In genomic region chr11:46431129-46431528, GRCm38 (mm10) we compare ENCODE assay signal across 1 mouse cellular context.
A peak's percentile ranks its signal among the peaks of the same experiment; 100 is the strongest.
TF ChIP-seq lines count a peak whose summit lies in the region.

No protein-coding gene starts in this region.

TF ChIP-seq in CH12.LX, 34 proteins besides CTCF, POLR2A, EP300 and RAD21:
- no peak for TF ChIP-seq GABPA (IDR thresholded peaks at IDR 0.05; ENCODE audit: insufficient replicate concordance, low read depth, low read length)
- 0 out of 2 replicates have a peak, but pooled peaks have one; percentile 32 for TF ChIP-seq E2F4 (IDR thresholded peaks at IDR 0.05; ENCODE audit: insufficient replicate concordance, low read depth, low read length)
- 0 out of 2 replicates have a peak, but pooled peaks have one; percentile 25 for TF ChIP-seq RCOR1 (conservative IDR thresholded peaks at IDR 0.05; ENCODE audit: low read depth, low read length)
- peak; percentile 32; the same call in 1 of the 2 replicates for TF ChIP-seq ELF1 (IDR thresholded peaks at IDR 0.05; ENCODE audit: low read depth, low read length)
- no peak for TF ChIP-seq ZKSCAN1 (IDR thresholded peaks at IDR 0.05; ENCODE audit: borderline replicate concordance, low read depth, low read length)
- no peak for TF ChIP-seq KAT2A (IDR thresholded peaks at IDR 0.05; ENCODE audit: insufficient replicate concordance, low read length)
- no peak for TF ChIP-seq MXI1 (IDR thresholded peaks at IDR 0.05; ENCODE audit: low read depth, low read length)
- 0 out of 2 replicates have a peak, but pooled peaks have one; percentile 40 for TF ChIP-seq MAZ (IDR thresholded peaks at IDR 0.05; ENCODE audit: low read depth, low read length)
- no peak for TF ChIP-seq CHD1 (IDR thresholded peaks at IDR 0.05; ENCODE audit: low read depth, low read length)
- TF ChIP-seq USF1 (IDR thresholded peaks at IDR 0.05; ENCODE audit: low read depth, low read length), result no peak
- peak; percentile 21; the same call in 1 of the 2 replicates for TF ChIP-seq HCFC1 (IDR thresholded peaks at IDR 0.05; ENCODE audit: low read depth, low read length)
- no peak for TF ChIP-seq JUND (conservative IDR thresholded peaks at IDR 0.05; ENCODE audit: low read depth, low read length)
- TF ChIP-seq TCF12 (IDR thresholded peaks at IDR 0.05; ENCODE audit: low read depth, low read length), result peak; percentile 69
- no peak for TF ChIP-seq TBP (conservative IDR thresholded peaks at IDR 0.05; ENCODE audit: low read depth, low read length)
- no peak for TF ChIP-seq MAFK (IDR thresholded peaks at IDR 0.05; ENCODE audit: insufficient replicate concordance, low read length)
- TF ChIP-seq POLR2AphosphoS2 (IDR thresholded peaks at IDR 0.05; ENCODE audit: low read depth, low read length), result no peak
- no peak for TF ChIP-seq UBTF (IDR thresholded peaks at IDR 0.05; ENCODE audit: low read depth, low read length)
- TF ChIP-seq ZC3H11A (IDR thresholded peaks at IDR 0.05; ENCODE audit: low read depth, low read length), result peak; percentile 93
- TF ChIP-seq IRF4 (IDR thresholded peaks at IDR 0.05; ENCODE audit: low read depth, low read length), result peak; percentile 79; the same call in 1 of the 2 replicates
- no peak for TF ChIP-seq ZMIZ1 (IDR thresholded peaks at IDR 0.05; ENCODE audit: low read depth, low read length)
- TF ChIP-seq SIN3A (IDR thresholded peaks at IDR 0.05; ENCODE audit: low read length), result no peak
- TF ChIP-seq NRF1 (IDR thresholded peaks at IDR 0.05; ENCODE audit: low read depth, low read length), result no peak
- TF ChIP-seq ETS1 (conservative IDR thresholded peaks at IDR 0.05; ENCODE audit: low read depth, low read length), result peak; percentile 43; the same call in 1 of the 2 replicates
- TF ChIP-seq PAX5 (IDR thresholded peaks at IDR 0.05; ENCODE audit: low read length), result no peak
- TF ChIP-seq MAX (IDR thresholded peaks at IDR 0.05; ENCODE audit: low read length), result peak; percentile 73; the same call in 1 of the 2 replicates
- TF ChIP-seq BHLHE40 (IDR thresholded peaks at IDR 0.05; ENCODE audit: low read depth, low read length), result 0 out of 2 replicates have a peak, but pooled peaks have one; percentile 34
- no peak for TF ChIP-seq USF2 (conservative IDR thresholded peaks at IDR 0.05; ENCODE audit: low read depth, low read length)
- no peak for TF ChIP-seq MEF2A (IDR thresholded peaks at IDR 0.05; ENCODE audit: borderline replicate concordance, low read depth, low read length)
- TF ChIP-seq NELFE (IDR thresholded peaks at IDR 0.05; ENCODE audit: low read depth, low read length), result peak; percentile 29; the same call in 1 of the 2 replicates
- TF ChIP-seq MYC (IDR thresholded peaks at IDR 0.05; ENCODE audit: low read depth, low read length), result peak; percentile 94
- TF ChIP-seq JUN (IDR thresholded peaks at IDR 0.05; ENCODE audit: insufficient read depth, low read depth, low read length), result no peak
- TF ChIP-seq SMC3 (IDR thresholded peaks at IDR 0.05; ENCODE audit: low read depth, low read length), result peak; percentile 99
- no peak for TF ChIP-seq CHD2 (IDR thresholded peaks at IDR 0.05; ENCODE audit: low read length)
- TF ChIP-seq ZNF384 (IDR thresholded peaks at IDR 0.05; ENCODE audit: low read depth, low read length), result 0 out of 2 replicates have a peak, but pooled peaks have one; percentile 41
